Mouse (Mus musculus): Measurements from ENCODE around the gene Cstf3.

DNA sequence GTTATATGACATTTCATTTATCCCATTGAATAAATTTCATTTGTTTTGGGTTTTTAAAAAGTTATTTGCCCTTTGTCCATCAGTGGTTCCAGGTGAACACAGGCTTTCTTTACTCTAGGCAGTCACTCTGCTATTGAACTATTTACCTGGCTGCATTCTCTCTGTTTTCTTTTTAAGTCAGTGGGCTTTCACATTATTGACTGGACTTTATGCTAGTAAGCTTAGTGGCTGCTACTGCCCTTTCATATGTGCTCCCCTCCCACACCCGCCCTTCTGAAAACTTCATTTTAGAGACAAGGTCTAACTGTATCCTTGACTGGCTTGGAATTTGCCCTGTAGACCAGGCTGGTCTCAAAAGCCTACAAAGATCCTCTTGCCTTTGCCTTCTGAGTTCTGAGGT is 15.2 kb downstream of the Cstf3 start:
- TF ChIP-seq RAD21 (IDR thresholded peaks at IDR 0.05; ENCODE audit: low read depth, low read length) (no peak), NELFE (IDR thresholded peaks at IDR 0.05; ENCODE audit: low read depth, low read length) (no peak), POLR2A (IDR thresholded peaks at IDR 0.05; ENCODE audit: low read depth, low read length) (no peak), POLR2AphosphoS2 (IDR thresholded peaks at IDR 0.05; ENCODE audit: low read depth, low read length) (no peak), MAX (IDR thresholded peaks at IDR 0.05; ENCODE audit: low read length) (no peak), ETS1 (conservative IDR thresholded peaks at IDR 0.05; ENCODE audit: low read depth, low read length) (no peak)
